Mouse (Mus musculus) Patski (cell line): ENCODE data around the gene Olfr541. TPM values are rescaled to one million over a fixed set of nuclear protein-coding genes. Genes with fewer than 3 reads are reported as not detected.

Experiments
- ATAC-seq: fragments of 100-300 bp; one replicate; pipeline ENCODE4 v1.8.0; 2021
- CTCF ChIA-PET: fragments of 350-600 bp; sonication (Branson Sonifier 250); formaldehyde crosslinking; loops from one replicate; lab custom pipeline; 2022; ENCODE audit warnings: inconsistent platforms; lab: Charles Lee
- POLR2A ChIA-PET: fragments of 350-600 bp; sonication (Branson Sonifier 250); formaldehyde crosslinking; loops from one replicate; lab custom pipeline; 2022; ENCODE audit warnings: antibody characterized with exemption, inconsistent platforms; lab: Charles Lee
- DNase-seq: peaks from one replicate; pipeline ENCODE4 v3.0.0-alpha.2; 2011; ENCODE audit warnings: low read depth, low spot score
- H3K27me3 ChIP-seq: fragments of 371-371 bp; one replicate; pipeline ENCODE4 v1.5.1; 2021
- CTCF ChIP-seq: fragments of 100-300 bp; IDR thresholded peaks from one replicate; pipeline ENCODE4 v1.5.1; 2021
- in situ Hi-C: fragments of 300-500 bp; cut with MboI; formaldehyde crosslinking; loops from 3 replicates; pipeline ENCODE4 v1.11.1; 2018; ENCODE audit warnings: low pct_unique_long_range_greater_than_20kb, mixed read lengths
- polyA plus RNA-seq: library from polyadenylated mRNA; unstranded; gene quantifications from one replicate; pipeline ENCODE4 v1.2.3, GENCODE M21; 2021

The Olfr541 gene
- polyA plus RNA-seq, 1 experiment from 2014 or later: not detected

GRCm38 (mm10) chr7:140733162-140733561 is 36.1 kb downstream of the Olfr541 start:
- DNase-seq: no peak
- ATAC-seq: no peak
- TF ChIP-seq CTCF: no peak
- peaks cover 10% of the 10 kb centered on the region for H3K27me3 ChIP-seq
- CTCF ChIA-PET: no interaction called here
- POLR2A ChIA-PET: no interaction called here
- in situ Hi-C loops: no loop called here

GRCm38 (mm10) chr7:140747402-140747801 is 50.3 kb downstream of the Olfr541 start:
- POLR2A ChIA-PET: no interaction called here
- H3K27me3 ChIP-seq: peaks cover 10% of the 10 kb centered on the region
- CTCF ChIA-PET: no interaction called here
- in situ Hi-C loops: no loop called here
- DNase-seq (no peak), ATAC-seq (no peak)
- no peak for TF ChIP-seq CTCF

GRCm38 (mm10) chr7:140748116-140748826 is 51.2 kb downstream of the Olfr541 start:
- ChIA-PET CTCF (no interaction called here), POLR2A (no interaction called here)
- in situ Hi-C loops: no loop called here
- no peak for TF ChIP-seq CTCF
- peaks cover 7% of the 10 kb centered on the region for H3K27me3 ChIP-seq
- ATAC-seq (no peak), DNase-seq (no peak)

- CTCF ChIA-PET: no interaction called here
- POLR2A ChIA-PET: no interaction called here
- ATAC-seq (no peak), DNase-seq (no peak)
- in situ Hi-C loops: no loop called here
- no peak for TF ChIP-seq CTCF
- H3K27me3 ChIP-seq: peaks cover 3% of the 10 kb centered on the region
Observed at GRCm38 (mm10) chr7:140748827-140749160, 51.7 kb downstream of the Olfr541 start.

GRCm38 (mm10) chr7:140754556-140754955 is 57.5 kb downstream of the Olfr541 start:
- no peak for ATAC-seq
- ChIA-PET CTCF (no interaction called here), POLR2A (no interaction called here)
- in situ Hi-C loops: no loop called here
- no peak for TF ChIP-seq CTCF
- no peak for DNase-seq
- peaks cover 2% of the 10 kb centered on the region for H3K27me3 ChIP-seq

Other genes with a start within 250 kb of the Olfr541 start
- not detected for gene Olfr533, start 233.9 kb upstream of the Olfr541 start, polyA plus RNA-seq
- gene Olfr535, start 213.1 kb upstream of the Olfr541 start, polyA plus RNA-seq: not detected
- gene Olfr536, start 189.9 kb upstream of the Olfr541 start, polyA plus RNA-seq: not detected
- not detected for gene Olfr538, start 129.4 kb upstream of the Olfr541 start, polyA plus RNA-seq
- not detected for gene Olfr46, start 96.0 kb upstream of the Olfr541 start, polyA plus RNA-seq
- not detected for gene Olfr61, start 68.3 kb upstream of the Olfr541 start, polyA plus RNA-seq
- gene Olfr53, start 50.8 kb upstream of the Olfr541 start, polyA plus RNA-seq: not detected
- not detected for gene Olfr539, start 37.3 kb upstream of the Olfr541 start, polyA plus RNA-seq
- gene Olfr45, start 15.3 kb upstream of the Olfr541 start, polyA plus RNA-seq: not detected
- not detected for gene Cyp2e1, start 66.5 kb downstream of the Olfr541 start, polyA plus RNA-seq
- gene Syce1, start 90.6 kb downstream of the Olfr541 start, polyA plus RNA-seq: not detected
- gene Zfp941, start 124.9 kb downstream of the Olfr541 start, polyA plus RNA-seq: not detected
- 0.18 TPM for gene Urah, start 137.8 kb downstream of the Olfr541 start, polyA plus RNA-seq
- 0.23 TPM for gene Scgb1c1, start 148.3 kb downstream of the Olfr541 start, polyA plus RNA-seq
- 0.31 TPM for gene Odf3, start 150.5 kb downstream of the Olfr541 start, polyA plus RNA-seq
- gene Gm45785, start 159.1 kb downstream of the Olfr541 start, polyA plus RNA-seq: not detected
- gene Ric8a, start 159.7 kb downstream of the Olfr541 start, polyA plus RNA-seq: 67.0 TPM
- 28.0 TPM for gene Bet1l, start 160.3 kb downstream of the Olfr541 start, polyA plus RNA-seq
- gene Psmd13, start 184.7 kb downstream of the Olfr541 start, polyA plus RNA-seq: 148 TPM
- 48.3 TPM for gene Sirt3, start 185.0 kb downstream of the Olfr541 start, polyA plus RNA-seq
- gene Cox8b, start 203.2 kb downstream of the Olfr541 start, polyA plus RNA-seq: not detected
- not detected for gene Nlrp6, start 223.6 kb downstream of the Olfr541 start, polyA plus RNA-seq
- 18.3 TPM for gene Pgghg, start 244.1 kb downstream of the Olfr541 start, polyA plus RNA-seq